Comparison of ENCODE assay signal across 22 mouse cellular contexts in the genomic region with DNA sequence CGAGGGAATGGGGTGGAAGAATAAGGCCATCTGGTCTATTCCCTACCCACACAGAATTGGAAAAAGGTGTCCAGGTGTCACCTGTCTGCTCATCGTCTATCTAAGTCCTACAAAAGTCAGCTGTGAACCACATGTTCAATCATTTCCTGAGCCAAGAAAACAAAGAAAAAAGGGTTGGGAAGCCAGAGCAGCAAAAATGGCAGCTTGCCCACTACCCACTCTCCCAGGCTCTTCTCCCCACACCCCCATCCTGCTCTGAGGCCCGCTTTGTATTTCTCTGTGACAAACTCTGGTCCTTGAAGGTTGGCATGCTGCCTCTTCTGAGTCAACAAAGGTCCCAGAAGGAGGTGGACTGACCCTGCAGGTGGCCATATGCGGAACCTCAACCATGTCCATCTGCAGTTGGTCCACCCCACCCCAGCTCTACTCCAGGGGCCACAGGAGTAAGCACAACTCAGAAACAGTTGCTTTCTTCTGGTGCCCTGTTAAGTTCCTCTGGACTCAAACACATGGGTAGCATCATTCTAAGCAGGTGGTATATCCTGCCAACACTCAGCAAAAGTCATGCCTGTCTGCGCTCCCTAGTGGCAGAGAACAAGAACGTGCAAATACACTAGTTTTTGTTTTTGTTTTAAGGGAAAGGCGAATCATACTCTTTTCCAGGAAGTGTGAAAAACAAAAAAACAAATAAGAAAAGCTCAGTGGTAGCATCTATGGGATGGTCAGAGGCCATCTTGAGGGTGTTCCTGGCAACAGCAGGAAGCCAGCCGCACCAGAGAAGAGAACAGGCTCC. TPM values are rescaled to one million over a fixed set of nuclear protein-coding genes. Genes with fewer than 3 reads are reported as not detected.
DNase-seq lines count a peak whose midpoint lies in the region; ATAC-seq and TF ChIP-seq lines count a peak whose summit lies in the region.
"Had no signal": no experiment of that assay in that cellular context is flagged by ENCODE, and none has a peak within 500 bp of the region (broad histone marks: within the 10 kb centered on the region; RNA-seq: fewer than 3 reads in every experiment).

No protein-coding gene starts in this region.

- H3K27ac ChIP-seq in forebrain, postnatal 0 days (ENCODE audit: low read depth, low read length) = no peak overlapping the region
- no peak overlapping the region for H3K27ac ChIP-seq in forebrain, embryonic 10.5 days
- H3K27ac ChIP-seq in stomach, postnatal 0 days (replicated peaks) = no peak overlapping the region
- H3K27ac ChIP-seq: forebrain, embryonic 15.5 days; gastrocnemius, adult 2 months; stomach, embryonic 15.5 days had no signal

- intact Hi-C loops in left cerebral cortex, postnatal 4 days (cut with DNase I) = no loop called here

- ATAC-seq in forebrain, postnatal 0 days = no peak
- no peak for ATAC-seq in stomach, postnatal 0 days (ENCODE audit: low FRiP score, low TSS enrichment)
- ATAC-seq: forebrain, embryonic 15.5 days had no signal

- no peaks in the 10 kb centered on the region for H3K9me3 ChIP-seq in forebrain, postnatal 0 days (ENCODE audit: low read length)
- H3K9me3 ChIP-seq in forebrain, embryonic 10.5 days = no peaks in the 10 kb centered on the region
- H3K9me3 ChIP-seq in stomach, postnatal 0 days (ENCODE audit: control insufficient read depth, low read length) = no peaks in the 10 kb centered on the region
- H3K9me3 ChIP-seq: forebrain, embryonic 15.5 days; stomach, embryonic 15.5 days had no signal

- no peaks in the 10 kb centered on the region for H3K36me3 ChIP-seq in forebrain, postnatal 0 days (ENCODE audit: insufficient read depth)
- H3K36me3 ChIP-seq in forebrain, embryonic 10.5 days (replicated peaks) = peaks cover 12% of the 10 kb centered on the region
- H3K36me3 ChIP-seq in stomach, postnatal 0 days (ENCODE audit: control insufficient read depth, insufficient read depth, low read length) = no peaks in the 10 kb centered on the region
- H3K36me3 ChIP-seq: forebrain, embryonic 15.5 days; stomach, embryonic 15.5 days had no signal

- H3K27me3 ChIP-seq in forebrain, postnatal 0 days (ENCODE audit: insufficient read depth, low read length) = no peaks in the 10 kb centered on the region
- H3K27me3 ChIP-seq in forebrain, embryonic 10.5 days (ENCODE audit: poor library complexity, severe bottlenecking) = no peaks in the 10 kb centered on the region
- no peaks in the 10 kb centered on the region for H3K27me3 ChIP-seq in stomach, postnatal 0 days (ENCODE audit: control insufficient read depth, insufficient read depth, low read length)
- H3K27me3 ChIP-seq: forebrain, embryonic 15.5 days; stomach, embryonic 15.5 days had no signal

- H3K4me1 ChIP-seq in forebrain, postnatal 0 days (ENCODE audit: insufficient read depth) = no peaks in the 10 kb centered on the region
- peaks cover 22% of the 10 kb centered on the region for H3K4me1 ChIP-seq in forebrain, embryonic 10.5 days
- no peaks in the 10 kb centered on the region for H3K4me1 ChIP-seq in stomach, postnatal 0 days (replicated peaks; ENCODE audit: control insufficient read depth, insufficient read depth)
- H3K4me1 ChIP-seq: stomach, embryonic 15.5 days had no signal

- H3K4me3 ChIP-seq in forebrain, postnatal 0 days (ENCODE audit: low read depth, low read length) = no peak overlapping the region
- no peak overlapping the region for H3K4me3 ChIP-seq in forebrain, embryonic 10.5 days
- H3K4me3 ChIP-seq in stomach, postnatal 0 days (ENCODE audit: low read depth, low read length) = no peak overlapping the region
- H3K4me3 ChIP-seq: forebrain, embryonic 15.5 days; gastrocnemius, adult 2 months; stomach, embryonic 15.5 days had no signal

- no peak for TF ChIP-seq CTCF in forebrain, postnatal 0 days (IDR thresholded peaks at IDR 0.05; ENCODE audit: low read depth)
- TF ChIP-seq CTCF in stomach, postnatal 0 days (IDR thresholded peaks at IDR 0.05; ENCODE audit: low read depth) = 0 out of 2 replicates have a peak, but pooled peaks have one; percentile 7

- H3K4me2 ChIP-seq in forebrain, postnatal 0 days (ENCODE audit: low read depth) = no peak overlapping the region
- no peak overlapping the region for H3K4me2 ChIP-seq in stomach, postnatal 0 days (replicated peaks; ENCODE audit: low read depth)
- H3K4me2 ChIP-seq: forebrain, embryonic 15.5 days; liver, embryonic 11.5 days; stomach, embryonic 15.5 days had no signal

- DNase-seq in forebrain, postnatal 0 days = peak; percentile 16
- no peak for DNase-seq in forebrain, embryonic 10.5 days (ENCODE audit: extremely low spot score, low spot score)
- peak; percentile 33 for DNase-seq in left cerebral cortex, postnatal 4 days
- DNase-seq in left cerebral cortex, adult 8-10 months (ENCODE audit: low spot score in 2 of 2) = no peak
- DNase-seq in thymus, postnatal 4 days = peak; percentile 11
- DNase-seq in thymus, postnatal 25 days = no peak
- no peak for DNase-seq in stomach, postnatal 0 days (ENCODE audit: low spot score)
- no peak for DNase-seq in adrenal gland, adult 8-10 months
- DNase-seq: adrenal gland, adult 2 months; cerebellum, adult 8-10 months; embryo, embryonic 11 days; gastrocnemius, adult 2 months; kidney, adult 18-20 months; kidney, postnatal 14 days; lung, adult 2 months; midbrain, embryonic 14.5 days; retina, postnatal 1 day; spleen, adult 18-20 months; thymus, postnatal 14 days had no signal

- 72% methylated on average over 8 of the region's 8 CpGs for WGBS in forebrain, postnatal 0 days
- 91% methylated on average over 8 of the region's 8 CpGs for WGBS in forebrain, embryonic 10.5 days
- 69% methylated on average over 8 of the region's 8 CpGs for WGBS in stomach, postnatal 0 days

- no peak for TF ChIP-seq EP300 in stomach, postnatal 0 days (optimal IDR thresholded peaks at IDR 0.05)

- H3K9ac ChIP-seq in forebrain, postnatal 0 days = no peak overlapping the region
- no peak overlapping the region for H3K9ac ChIP-seq in stomach, postnatal 0 days (ENCODE audit: low read length)
- H3K9ac ChIP-seq: forebrain, embryonic 15.5 days; stomach, embryonic 15.5 days had no signal

RNA-seq across cellular contexts. Expression of a gene that starts 47.5 kb away (rescaled TPM):
- total RNA-seq in forebrain, postnatal 0 days (2014; rRNA removed) = 47.5 and 57.4 TPM in 2 replicates
- 66.5 and 74.4 TPM in 2 replicates for polyA plus RNA-seq in forebrain, postnatal 0 days (2015; fragmentation: Nextera tagmentation; extraction: Ambion mirVana)
- 58.3 and 58.8 TPM in 2 replicates for polyA plus RNA-seq in forebrain, embryonic 10.5 days (2016; fragmentation: Nextera tagmentation; extraction: Ambion mirVana)
- 10 to 100 TPM; 34.8 to 36.3 TPM for total RNA-seq in left cerebral cortex, postnatal 4 days (2021)
- total RNA-seq in left cerebral cortex, adult 8-10 months (2022) = 10 to 100 TPM; 32.7 to 38.1 (median 35.5) TPM
- 36.1 and 39.1 TPM in 2 replicates for polyA plus RNA-seq in stomach, postnatal 0 days (2015; fragmentation: Nextera tagmentation; extraction: Ambion mirVana)
- total RNA-seq in adrenal gland, adult 8-10 months (2022) = 10 to 100 TPM; 19.7 to 42.3 (median 35.9) TPM

Comparison
In these comparisons a context has a peak if more than half of its experiments do, and no peak if none do; other contexts are left out.
1. DNase-seq: peak in forebrain, postnatal 0 days (single experiment), left cerebral cortex, postnatal 4 days (single experiment) and thymus, postnatal 4 days (single experiment); none in forebrain, embryonic 10.5 days (single experiment), left cerebral cortex, adult 8-10 months (0 of 2), thymus, postnatal 25 days (single experiment), stomach, postnatal 0 days (single experiment) and adrenal gland, adult 8-10 months (single experiment).